Mouse (Mus musculus): ENCODE results near the gene Gucy1a1. TPM values are rescaled to one million over a fixed set of nuclear protein-coding genes. Genes with fewer than 3 reads are reported as not detected.
"Not testable (repeated sequence)": the region's sequence is repeated elsewhere in the genome, so short reads cannot be mapped to it uniquely, and the experiment has no call there.

Gucy1a1 gene
- 1.5 and 1.8 TPM in 2 replicates for polyA plus RNA-seq (2016; fragmentation: Nextera tagmentation; extraction: Ambion mirVana)

- Histone ChIP-seq H3K9me3 (no peaks in the 10 kb centered on the region), H3K4me1 (peaks cover 14% of the 10 kb centered on the region), H3K27me3 (ENCODE audit: poor library complexity, severe bottlenecking) (peaks cover 23% of the 10 kb centered on the region), H3K27ac (peak within 1 kb of the TSS; percentile 76), H3K36me3 (replicated peaks) (no peaks in the 10 kb centered on the region), H3K4me3 (peak within 1 kb of the TSS; percentile 61)
- under 1% methylated on average over 35 of the region's 36 CpGs for WGBS
- peak; percentile 43 for DNase-seq (ENCODE audit: extremely low spot score, low spot score)
Observed at GRCm38 (mm10) chr3:82145126-82145901, at the start of gene Gucy1a1. Gucy1a1 (minus strand) TSS chr3:82145789.

DNA sequence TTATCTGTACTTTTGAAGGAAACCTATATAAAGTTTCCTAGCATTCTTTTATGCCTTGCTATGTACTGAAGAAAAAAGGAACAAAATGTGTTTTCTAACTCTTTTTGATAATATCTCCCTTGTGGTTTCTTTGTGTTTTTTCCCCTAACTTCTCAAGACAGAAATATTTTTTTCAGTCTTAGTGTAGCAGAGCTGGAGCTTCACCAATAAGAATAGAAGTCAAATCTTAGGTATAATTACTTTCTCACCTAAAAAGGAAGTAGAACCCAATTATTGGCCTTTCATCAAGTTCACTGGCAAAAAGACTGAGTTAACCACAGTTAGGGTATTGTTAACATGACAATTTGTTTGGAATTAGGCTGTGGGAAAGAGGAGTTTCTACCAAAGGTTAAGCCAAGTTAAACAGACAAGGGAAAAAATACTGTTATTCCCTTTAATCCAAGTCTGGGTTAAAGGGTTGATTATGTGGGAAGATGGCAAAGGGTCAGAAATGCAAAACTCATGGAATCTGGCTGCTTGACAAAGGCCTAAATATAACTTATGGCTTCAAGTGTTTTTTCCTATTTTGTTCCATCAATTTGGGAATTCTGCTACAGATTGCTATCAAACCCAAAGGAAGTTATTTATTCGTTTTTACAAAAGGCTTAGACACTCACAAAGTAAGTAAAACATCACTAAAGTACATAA is 46.1 kb upstream of the Gucy1a1 start:
- WGBS: 81% methylated on average over 1 of the region's 1 CpGs
- Histone ChIP-seq H3K9me3 (peaks cover 7% of the 10 kb centered on the region; the same call in 1 of the 2 replicates), H3K27ac (no peak overlapping the region), H3K36me3 (replicated peaks) (no peaks in the 10 kb centered on the region), H3K4me3 (no peak overlapping the region), H3K4me1 (no peaks in the 10 kb centered on the region), H3K27me3 (ENCODE audit: poor library complexity, severe bottlenecking) (no peaks in the 10 kb centered on the region)
- DNase-seq (ENCODE audit: extremely low spot score, low spot score): no peak

DNA sequence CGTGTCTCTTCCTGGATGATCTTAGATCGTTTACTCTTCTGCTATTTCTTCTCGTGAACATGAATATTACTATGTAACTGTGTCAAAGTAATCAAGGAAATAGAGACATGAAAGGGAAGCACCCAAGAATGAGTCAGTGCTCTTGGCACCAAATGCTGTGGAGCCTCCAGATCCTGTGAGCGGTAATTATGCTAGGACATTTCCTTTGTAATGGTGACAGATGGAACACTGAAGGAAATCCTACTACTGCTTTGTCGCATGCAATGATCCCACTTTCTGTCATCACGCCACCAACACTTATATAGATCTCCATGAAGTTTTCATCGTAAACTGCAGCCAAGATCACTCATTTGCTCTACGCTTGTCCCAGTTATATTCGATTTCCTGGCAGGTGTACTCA is 40.0 kb upstream of the Gucy1a1 start:
- no peaks in the 10 kb centered on the region for H3K36me3 ChIP-seq (replicated peaks)
- no peak overlapping the region for H3K4me3 ChIP-seq
- peaks cover 7% of the 10 kb centered on the region; the same call in 1 of the 2 replicates for H3K9me3 ChIP-seq
- no peaks in the 10 kb centered on the region for H3K4me1 ChIP-seq
- H3K27me3 ChIP-seq (ENCODE audit: poor library complexity, severe bottlenecking): no peaks in the 10 kb centered on the region
- H3K27ac ChIP-seq: no peak overlapping the region
- WGBS: 93% methylated on average over 9 of the region's 9 CpGs
- DNase-seq (ENCODE audit: extremely low spot score, low spot score): no peak

- H3K36me3 ChIP-seq (replicated peaks): no peaks in the 10 kb centered on the region
- no peaks in the 10 kb centered on the region for H3K9me3 ChIP-seq
- no peak overlapping the region for H3K4me3 ChIP-seq
- no peaks in the 10 kb centered on the region for H3K27me3 ChIP-seq (ENCODE audit: poor library complexity, severe bottlenecking)
- H3K4me1 ChIP-seq: no peaks in the 10 kb centered on the region
- no peak overlapping the region for H3K27ac ChIP-seq
- no peak for DNase-seq (ENCODE audit: extremely low spot score, low spot score)
Observed at GRCm38 (mm10) chr3:82181500-82181899, 35.9 kb upstream of the Gucy1a1 start.

- no peak overlapping the region for H3K4me3 ChIP-seq
- DNase-seq (ENCODE audit: extremely low spot score, low spot score): no peak
- 82% methylated on average over 3 of the region's 3 CpGs for WGBS
Observed at GRCm38 (mm10) chr3:82180253-82180652, 34.7 kb upstream of the Gucy1a1 start.

GRCm38 (mm10) chr3:82175501-82175900 is 29.9 kb upstream of the Gucy1a1 start:
- no peaks in the 10 kb centered on the region for H3K27me3 ChIP-seq (ENCODE audit: poor library complexity, severe bottlenecking)
- WGBS: 88% methylated on average over 1 of the region's 1 CpGs
- H3K27ac ChIP-seq: no peak overlapping the region
- H3K4me3 ChIP-seq: no peak overlapping the region
- H3K36me3 ChIP-seq (replicated peaks): no peaks in the 10 kb centered on the region
- DNase-seq (ENCODE audit: extremely low spot score, low spot score): no peak
- no peaks in the 10 kb centered on the region for H3K9me3 ChIP-seq
- H3K4me1 ChIP-seq: no peaks in the 10 kb centered on the region

More at GRCm38 (mm10) chr3:82180253-82180652, 34.7 kb upstream of the Gucy1a1 start:
- Histone ChIP-seq H3K4me1 (no peaks in the 10 kb centered on the region), H3K9me3 (no peaks in the 10 kb centered on the region), H3K27ac (no peak overlapping the region), H3K36me3 (replicated peaks) (no peaks in the 10 kb centered on the region), H3K27me3 (ENCODE audit: poor library complexity, severe bottlenecking) (no peaks in the 10 kb centered on the region)

GRCm38 (mm10) chr3:82167064-82167463 is 21.5 kb upstream of the Gucy1a1 start:
- 88% methylated on average over 2 of the region's 2 CpGs for WGBS
- Histone ChIP-seq H3K36me3 (replicated peaks) (no peaks in the 10 kb centered on the region), H3K4me1 (no peaks in the 10 kb centered on the region), H3K9me3 (no peaks in the 10 kb centered on the region), H3K27me3 (ENCODE audit: poor library complexity, severe bottlenecking) (no peaks in the 10 kb centered on the region), H3K27ac (no peak overlapping the region), H3K4me3 (no peak overlapping the region)
- DNase-seq (ENCODE audit: extremely low spot score, low spot score): no peak

DNA sequence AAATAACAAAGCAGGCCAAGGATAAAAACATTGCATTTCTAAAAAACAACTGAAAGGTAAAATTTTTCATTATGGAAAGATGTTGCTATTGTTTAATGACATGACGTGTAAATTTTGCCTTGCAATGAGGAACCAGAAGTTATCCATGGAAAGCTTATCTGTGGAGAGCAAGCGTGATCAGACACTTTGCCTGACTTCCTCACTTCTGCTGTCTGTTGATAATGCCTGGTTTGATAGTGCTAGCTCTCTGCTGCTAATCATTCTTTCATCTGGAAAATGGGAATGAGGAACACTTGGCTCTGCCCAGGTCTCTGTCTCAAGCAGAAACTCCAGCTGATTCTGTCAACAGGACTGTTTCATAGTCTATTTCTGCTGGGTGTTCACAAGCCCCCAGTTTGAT is 20.3 kb upstream of the Gucy1a1 start:
- Histone ChIP-seq H3K27ac (no peak overlapping the region), H3K36me3 (replicated peaks) (no peaks in the 10 kb centered on the region), H3K27me3 (ENCODE audit: poor library complexity, severe bottlenecking) (no peaks in the 10 kb centered on the region), H3K9me3 (no peaks in the 10 kb centered on the region), H3K4me3 (no peak overlapping the region), H3K4me1 (no peaks in the 10 kb centered on the region)
- no peak for DNase-seq (ENCODE audit: extremely low spot score, low spot score)
- 91% methylated on average over 2 of the region's 2 CpGs for WGBS

GRCm38 (mm10) chr3:82162992-82163391 is 17.4 kb upstream of the Gucy1a1 start:
- H3K27ac ChIP-seq; DNase-seq (ENCODE audit: extremely low spot score, low spot score); H3K9me3 ChIP-seq; H3K36me3 ChIP-seq (replicated peaks); H3K4me1 ChIP-seq; H3K4me3 ChIP-seq; H3K27me3 ChIP-seq (ENCODE audit: poor library complexity, severe bottlenecking): not testable (repeated sequence)
- 97% methylated on average over 1 of the region's 1 CpGs for WGBS

DNA sequence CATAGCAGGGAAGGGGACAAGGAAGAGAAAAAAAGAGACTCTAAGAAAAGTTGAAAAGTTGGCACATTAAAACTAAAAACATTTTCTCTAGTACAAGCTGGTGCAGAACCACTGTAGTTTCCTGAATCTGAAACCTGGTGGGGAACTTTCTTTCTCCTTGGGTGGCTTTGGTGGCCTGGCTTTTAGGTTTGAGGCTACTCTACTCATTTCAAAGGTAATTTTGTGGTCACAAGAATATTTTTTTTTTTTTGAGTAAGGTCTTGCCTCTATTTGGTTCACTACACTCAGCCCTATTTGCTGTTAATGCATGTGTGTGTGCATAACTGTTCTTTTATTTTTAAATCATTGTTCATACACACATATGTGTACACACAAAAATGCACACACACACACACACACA is 389 bp upstream of the Gucy1a1 start:
- no peak for DNase-seq (ENCODE audit: extremely low spot score, low spot score)
- Histone ChIP-seq H3K27me3 (ENCODE audit: poor library complexity, severe bottlenecking) (peaks cover 23% of the 10 kb centered on the region), H3K4me3 (peak overlapping the region; percentile 61), H3K4me1 (peaks cover 14% of the 10 kb centered on the region), H3K36me3 (replicated peaks) (no peaks in the 10 kb centered on the region), H3K9me3 (no peaks in the 10 kb centered on the region), H3K27ac (no peak overlapping the region)

DNA sequence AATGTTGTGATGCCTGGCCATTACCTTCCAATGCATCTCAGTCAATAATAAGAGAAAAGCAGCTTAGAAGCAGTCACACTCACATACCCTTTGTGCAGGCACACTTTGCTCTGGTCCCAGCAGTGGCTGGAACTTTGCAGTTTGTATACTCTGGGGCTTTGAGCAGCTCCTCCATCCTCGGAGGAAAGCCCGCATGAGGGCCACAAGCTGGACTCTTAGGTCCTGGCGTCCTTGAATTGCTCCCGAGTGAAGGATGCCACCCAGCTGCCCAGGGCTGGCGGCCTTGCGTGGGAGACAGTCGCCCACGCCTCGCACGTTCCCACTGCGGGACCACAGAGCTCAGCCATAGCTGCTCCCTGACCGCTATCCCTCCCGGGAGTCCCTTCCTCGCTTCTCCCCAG is 864 bp downstream of the Gucy1a1 start:
- H3K36me3 ChIP-seq (replicated peaks): no peaks in the 10 kb centered on the region
- peaks cover 14% of the 10 kb centered on the region for H3K4me1 ChIP-seq
- no peaks in the 10 kb centered on the region for H3K9me3 ChIP-seq
- 7% methylated on average over 11 of the region's 14 CpGs for WGBS
- H3K27ac ChIP-seq: peak overlapping the region; percentile 76
- DNase-seq (ENCODE audit: extremely low spot score, low spot score): peak; percentile 21
- H3K27me3 ChIP-seq (ENCODE audit: poor library complexity, severe bottlenecking): peaks cover 23% of the 10 kb centered on the region
- peak overlapping the region; percentile 61 for H3K4me3 ChIP-seq

- WGBS: 69% methylated on average over 5 of the region's 5 CpGs
- no peak overlapping the region for H3K27ac ChIP-seq
- no peak overlapping the region for H3K4me3 ChIP-seq
- no peak for DNase-seq (ENCODE audit: extremely low spot score, low spot score)
- peaks cover 18% of the 10 kb centered on the region for H3K4me1 ChIP-seq
- H3K27me3 ChIP-seq (ENCODE audit: poor library complexity, severe bottlenecking): peaks cover 23% of the 10 kb centered on the region
- H3K36me3 ChIP-seq (replicated peaks): no peaks in the 10 kb centered on the region
- H3K9me3 ChIP-seq: no peaks in the 10 kb centered on the region
Observed at GRCm38 (mm10) chr3:82140781-82141180, 4.8 kb downstream of the Gucy1a1 start.

- Histone ChIP-seq H3K9me3 (no peaks in the 10 kb centered on the region), H3K27ac (no peak overlapping the region), H3K36me3 (replicated peaks) (no peaks in the 10 kb centered on the region), H3K4me1 (peaks cover 5% of the 10 kb centered on the region; the same call in 1 of the 2 replicates), H3K27me3 (ENCODE audit: poor library complexity, severe bottlenecking) (0 out of 2 replicates have a peak, but pooled peaks cover under 1% of the 10 kb centered on the region), H3K4me3 (no peak overlapping the region)
- 76% methylated on average over 13 of the region's 13 CpGs for WGBS
- DNase-seq (ENCODE audit: extremely low spot score, low spot score): no peak
Observed at GRCm38 (mm10) chr3:82138002-82138667, 7.5 kb downstream of the Gucy1a1 start.
